Mouse (Mus musculus) Muller cell, postnatal 12 days (primary cell): ENCODE data around the gene Gcnt7.

ENCODE experiments used
- DNase-seq: peaks from one replicate; pipeline ENCODE4 v3.0.0-alpha.2; 2015; ENCODE audit errors: inconsistent ontology term

Gene Gcnt7

DNA sequence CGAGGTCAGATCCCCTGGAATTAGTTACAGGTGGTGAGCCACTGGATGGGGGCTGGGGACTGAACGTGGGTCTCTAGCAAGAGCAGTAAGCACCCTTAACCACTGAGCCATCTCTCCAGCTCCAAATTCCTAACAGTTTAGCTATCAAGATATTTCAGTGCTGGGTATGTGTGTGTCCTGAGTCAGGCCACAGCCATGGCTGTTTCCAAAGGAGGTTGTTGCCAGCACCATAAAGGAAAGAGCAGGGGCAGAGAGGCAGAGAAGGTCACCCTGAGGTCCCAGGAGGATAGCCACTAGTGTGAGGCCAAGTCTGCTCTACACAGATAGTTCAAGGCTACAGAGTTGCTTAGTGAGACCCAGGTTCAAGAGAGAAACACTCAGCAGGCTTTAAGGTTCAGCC is 2.3 kb upstream of the Gcnt7 start:
- no peak for DNase-seq

DNA sequence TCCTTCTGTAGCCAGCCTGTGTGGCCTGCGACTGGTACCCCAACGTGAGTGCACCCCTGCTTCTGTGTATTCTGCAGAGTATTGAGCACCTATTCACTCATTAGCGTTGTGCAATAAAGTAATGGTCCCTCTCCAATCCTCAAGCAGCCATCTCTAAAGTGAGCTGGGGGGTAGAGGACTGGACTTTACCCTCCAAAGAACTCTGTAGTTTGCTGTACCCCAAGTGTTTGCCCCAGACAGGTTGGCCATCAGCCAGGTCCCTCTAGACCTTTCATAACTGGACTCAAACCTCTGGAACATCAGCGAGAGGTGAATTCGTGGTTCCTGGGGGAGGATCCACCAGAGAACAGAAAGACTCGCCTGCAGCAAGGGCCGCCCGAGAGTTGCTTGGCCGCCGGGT is 5.9 kb downstream of the Gcnt7 start:
- no peak for DNase-seq

DNA sequence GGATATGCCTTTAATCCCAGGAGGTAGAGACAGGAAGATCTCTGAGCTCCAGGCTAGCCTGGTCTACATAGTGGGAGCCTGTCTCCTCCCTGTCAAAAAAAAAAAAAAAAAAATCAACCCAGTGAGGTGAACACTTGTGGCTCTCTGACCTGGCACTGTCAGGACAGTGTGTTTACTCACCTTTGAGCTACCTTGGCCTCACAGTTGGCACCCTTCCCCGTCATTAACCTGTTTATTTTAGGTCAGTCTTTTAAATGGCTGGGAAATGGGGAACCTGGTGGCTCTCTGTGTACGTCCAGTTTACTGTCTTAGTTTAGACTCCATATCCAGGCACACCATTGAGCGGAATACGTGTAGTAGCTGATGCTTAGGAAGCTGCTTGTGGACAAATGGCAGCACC is 6.4 kb downstream of the Gcnt7 start:
- DNase-seq, result no peak

DNA sequence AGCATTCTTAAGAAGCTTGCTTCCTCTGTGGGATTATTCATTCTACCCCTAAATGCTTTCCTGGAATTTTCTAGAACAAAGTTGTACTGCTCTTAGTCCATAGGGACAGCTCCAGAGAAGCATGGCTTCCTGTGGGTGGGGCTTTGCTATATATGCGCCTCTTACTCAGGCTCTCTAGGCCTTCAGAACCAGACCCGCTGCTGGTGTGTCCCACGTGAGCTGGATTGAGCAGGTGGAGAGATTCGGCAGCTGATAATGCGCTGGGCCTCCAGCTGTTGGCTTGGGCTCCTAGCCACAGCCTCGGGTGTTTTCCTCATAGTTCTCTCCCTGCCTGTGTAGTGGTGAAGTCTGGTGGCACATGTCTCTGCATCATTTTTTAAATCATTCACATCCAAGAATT is 7.8 kb downstream of the Gcnt7 start:
- DNase-seq, result no peak

DNA sequence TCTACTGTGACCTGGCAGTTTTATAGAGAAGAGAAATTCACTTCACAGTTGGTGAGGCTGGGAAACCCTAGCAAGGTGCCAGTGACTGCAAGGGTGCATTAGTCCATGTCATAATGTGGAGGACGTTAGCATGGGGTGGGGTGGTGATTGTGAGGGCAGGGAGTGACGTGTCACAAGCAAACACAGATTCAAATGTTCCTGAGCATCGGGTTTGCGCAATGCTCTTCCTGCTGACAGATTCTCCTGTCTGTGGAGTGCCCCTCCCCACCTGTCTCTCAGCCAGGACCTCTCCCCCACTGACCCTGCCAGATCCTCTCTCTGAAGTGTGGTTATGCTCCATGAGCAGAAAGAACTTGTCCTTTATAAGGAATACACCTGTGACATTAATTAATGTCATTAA is 10.1 kb downstream of the Gcnt7 start:
- DNase-seq, result no peak

DNA sequence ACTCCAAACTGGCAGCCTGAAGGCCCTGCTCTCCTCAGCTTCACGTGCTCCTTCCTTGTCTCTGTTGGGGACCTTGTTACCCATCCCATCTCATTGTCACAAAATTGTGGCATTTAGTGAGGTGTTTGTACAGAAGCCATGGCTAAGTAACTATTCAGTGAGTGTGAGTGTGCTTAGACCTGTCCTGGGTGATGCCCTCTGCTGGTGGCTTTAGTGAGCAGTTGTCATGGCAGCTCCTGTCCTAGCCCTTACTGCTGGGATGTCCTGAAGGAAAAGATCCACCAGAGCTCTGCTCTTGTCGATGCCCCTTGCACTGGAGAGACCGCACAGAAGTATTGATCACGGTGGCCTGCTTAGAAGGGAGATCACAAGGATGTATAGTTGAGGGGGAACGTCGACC is 11.1 kb downstream of the Gcnt7 start:
- DNase-seq, result no peak

DNA sequence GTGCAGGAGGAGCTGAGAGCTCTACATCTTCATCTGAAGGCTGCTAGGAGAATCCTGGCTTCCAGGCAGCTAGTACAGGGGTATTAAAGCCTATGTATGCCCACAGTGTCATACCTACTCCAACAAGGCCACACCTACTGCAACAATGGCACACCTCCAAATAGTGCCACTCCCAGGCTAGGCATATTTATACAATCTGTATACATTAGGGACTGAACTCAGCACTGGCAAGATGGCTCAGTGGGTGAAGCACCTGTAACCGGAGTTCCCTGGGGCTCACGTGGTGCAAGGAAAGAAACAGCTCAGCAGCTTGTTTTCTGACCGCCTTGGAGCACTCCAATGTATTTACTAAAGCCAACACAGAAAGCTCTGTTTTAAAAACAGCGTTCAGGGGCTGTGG is 12.8 kb downstream of the Gcnt7 start:
- no peak for DNase-seq

DNA sequence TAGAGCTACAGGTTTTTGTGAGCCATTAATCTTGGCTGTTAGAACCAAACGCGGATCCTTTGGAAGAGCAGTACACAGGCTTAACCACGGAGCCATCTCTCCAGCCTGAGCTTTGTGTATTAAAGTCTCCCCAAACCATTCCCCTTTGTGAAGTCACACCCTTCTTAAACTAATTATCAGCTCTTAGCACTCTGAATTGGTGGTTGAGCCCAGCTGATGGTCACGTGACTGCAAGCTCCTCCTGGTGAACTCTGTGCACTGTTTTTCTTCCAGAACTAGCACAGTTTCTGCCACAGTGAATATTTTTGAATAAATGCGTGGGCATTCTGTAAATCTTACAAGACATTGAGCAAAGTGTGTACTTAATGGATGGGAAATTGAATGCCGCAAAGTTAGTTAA is 17.2 kb downstream of the Gcnt7 start:
- DNase-seq, result peak; percentile 8

DNA sequence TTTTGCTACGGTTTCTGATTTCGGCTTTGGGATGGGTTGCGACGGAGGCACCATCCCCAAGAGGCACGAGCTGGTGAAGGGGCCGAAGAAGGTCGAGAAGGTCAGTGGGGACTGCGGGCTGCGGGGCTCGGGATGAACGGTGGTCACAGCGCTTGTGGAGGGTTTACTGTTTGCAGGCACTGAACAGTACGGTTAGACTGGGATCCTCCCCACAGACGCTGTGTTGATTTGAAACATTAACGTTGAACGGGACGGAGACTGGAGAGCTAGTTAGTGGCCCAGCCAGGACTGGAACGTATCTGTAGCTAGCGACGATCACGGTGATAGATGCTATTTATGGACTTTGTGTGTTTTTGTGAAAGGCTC is 17.8 kb downstream of the Gcnt7 start:
- no peak for DNase-seq

DNA sequence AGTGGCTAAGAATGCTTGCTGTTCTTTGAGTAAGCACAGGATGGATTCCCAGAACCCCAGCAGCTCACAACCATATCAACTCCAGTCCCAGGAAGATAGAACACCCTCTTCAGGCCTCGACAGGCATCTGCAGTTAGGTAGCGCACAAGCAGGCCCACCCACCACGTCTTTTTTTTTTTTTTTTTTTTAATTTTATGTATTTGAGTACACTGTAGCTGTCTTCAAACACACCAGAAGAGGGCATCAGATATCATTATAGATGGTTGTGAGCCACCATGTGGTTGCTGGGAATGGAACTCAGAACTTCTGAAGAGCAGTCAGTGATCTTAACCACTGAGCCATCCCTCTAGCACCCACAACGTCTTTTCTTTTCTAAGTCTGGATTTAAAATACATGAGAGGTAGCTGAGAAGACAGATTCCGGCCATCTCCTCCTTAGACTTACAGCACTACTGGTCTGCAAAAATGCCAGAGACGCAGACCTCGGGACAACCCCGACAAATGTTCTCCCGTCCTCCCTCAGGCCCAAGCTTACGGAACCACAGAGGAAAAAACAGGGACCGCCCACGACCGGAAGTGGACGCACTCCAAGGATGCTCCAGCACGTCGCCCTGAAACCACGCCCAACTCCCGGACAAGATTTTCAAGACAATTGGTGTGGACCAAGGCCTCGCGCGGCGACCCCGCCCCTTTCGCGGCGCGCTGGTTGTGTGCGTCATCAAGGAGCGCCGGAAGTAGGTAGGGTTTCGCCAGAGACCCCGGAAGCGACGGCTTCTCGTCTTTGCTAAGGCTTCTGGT is 18.4 kb downstream of the Gcnt7 start, which contains the start of gene Rtf2:
TSS of gene Rtf2 (plus strand) at position 714 of the 797 bp plus-strand sequence.
- DNase-seq, result peak; percentile 99

DNA sequence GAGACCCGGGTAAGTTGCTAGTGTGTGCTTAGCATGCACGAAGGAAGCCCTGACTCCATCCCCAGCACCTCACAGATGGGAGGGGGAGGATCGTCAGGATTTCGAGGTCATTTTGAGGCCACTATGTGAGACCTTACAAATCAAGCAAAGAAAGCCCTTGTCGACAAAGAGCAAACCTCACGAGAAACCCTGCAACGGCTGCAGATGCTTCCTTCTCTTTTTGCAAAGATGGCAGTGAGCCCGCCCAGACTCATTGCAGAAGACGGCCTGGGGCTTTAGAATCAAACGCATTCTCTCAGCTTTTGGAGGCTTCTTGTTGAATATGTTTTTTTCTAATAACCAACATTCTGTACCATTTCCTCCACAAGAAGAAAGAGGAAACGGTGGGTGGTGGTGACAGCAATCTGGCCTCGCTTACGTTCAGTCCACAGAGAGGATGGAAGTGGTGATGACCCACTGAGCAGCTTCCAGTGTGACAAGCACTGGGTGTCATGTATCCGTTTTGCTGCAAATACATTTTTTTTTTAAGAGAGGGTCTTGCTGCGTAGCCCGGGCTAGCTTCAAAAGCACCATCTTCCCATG is 20.9 kb downstream of the Gcnt7 start:
- DNase-seq, result no peak

DNA sequence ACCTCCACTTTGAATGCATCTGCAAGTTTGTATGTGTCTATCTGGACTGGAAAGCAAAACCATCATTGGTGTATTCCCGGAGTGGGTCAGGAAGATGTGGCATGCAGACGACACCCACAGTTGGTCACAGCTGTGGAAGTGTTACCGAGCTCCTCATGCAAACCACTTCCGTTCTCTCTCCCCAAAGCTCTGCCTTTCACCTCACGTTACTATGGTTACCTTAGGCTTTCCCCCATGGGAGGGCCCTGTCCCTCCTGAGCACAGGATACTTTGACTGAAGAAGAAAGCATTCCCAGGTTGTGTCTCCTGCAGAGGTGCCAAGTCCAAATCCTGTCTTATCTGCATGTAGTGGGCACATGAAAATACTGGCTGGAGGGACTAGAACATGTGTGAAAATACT is 24.6 kb downstream of the Gcnt7 start:
- no peak for DNase-seq

DNA sequence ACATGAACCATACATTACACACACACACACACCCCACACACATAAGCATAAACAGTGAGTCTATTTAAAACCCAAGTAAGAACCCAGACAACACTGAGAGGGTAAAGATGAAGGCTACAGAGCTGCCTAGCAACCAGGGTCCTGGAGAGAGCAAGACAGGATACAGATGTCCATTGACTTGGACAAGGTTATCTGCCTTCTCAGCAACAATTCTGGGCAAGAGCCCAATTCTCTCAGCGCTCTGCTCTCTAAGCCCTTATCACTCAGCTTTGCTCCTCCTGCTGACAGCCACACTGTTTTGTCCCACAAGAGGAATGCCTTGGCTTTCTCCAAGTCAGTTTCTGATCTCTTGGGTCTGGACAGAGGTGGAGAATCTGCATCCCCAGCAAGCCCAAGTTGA is 27.8 kb downstream of the Gcnt7 start:
- no peak for DNase-seq

DNA sequence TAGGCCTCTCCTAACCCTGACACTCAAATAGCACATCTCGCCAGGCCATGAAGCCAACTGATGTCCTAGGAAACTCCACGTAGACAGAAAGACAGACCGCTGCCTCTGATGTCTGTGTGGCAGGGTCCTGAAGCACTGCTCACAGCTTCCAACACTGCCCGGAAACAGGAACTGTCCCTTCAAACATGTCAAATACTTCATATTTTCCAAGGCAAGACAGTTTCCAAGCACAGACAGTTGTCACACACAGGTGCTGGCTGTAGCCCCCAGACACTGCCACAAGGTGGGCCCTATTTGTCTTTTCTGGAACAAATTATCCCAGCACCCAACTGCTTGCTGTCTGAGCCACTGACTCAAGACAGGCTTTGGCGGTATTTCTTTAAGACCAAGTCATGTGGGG is 40.2 kb downstream of the Gcnt7 start:
- DNase-seq, result no peak

DNA sequence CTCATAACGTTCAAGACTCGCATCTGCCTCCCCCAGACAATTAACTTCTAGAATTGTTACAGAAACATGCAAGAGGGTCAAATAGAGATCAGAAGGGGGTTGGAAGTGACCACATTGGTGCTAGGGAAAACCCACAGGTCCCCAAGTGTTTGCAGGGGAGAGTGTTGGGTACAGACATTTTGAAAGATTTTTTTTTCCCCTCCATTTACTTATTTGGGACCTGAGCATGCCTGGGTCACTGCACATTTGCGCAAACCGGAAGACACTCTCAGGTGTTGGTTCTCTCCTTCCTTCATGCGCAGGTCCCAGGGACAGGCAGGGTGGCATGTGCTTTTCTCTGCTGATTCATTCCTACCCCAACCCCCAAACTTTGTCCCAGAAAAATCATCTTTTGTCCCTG is 41.5 kb downstream of the Gcnt7 start:
- DNase-seq, result no peak

DNA sequence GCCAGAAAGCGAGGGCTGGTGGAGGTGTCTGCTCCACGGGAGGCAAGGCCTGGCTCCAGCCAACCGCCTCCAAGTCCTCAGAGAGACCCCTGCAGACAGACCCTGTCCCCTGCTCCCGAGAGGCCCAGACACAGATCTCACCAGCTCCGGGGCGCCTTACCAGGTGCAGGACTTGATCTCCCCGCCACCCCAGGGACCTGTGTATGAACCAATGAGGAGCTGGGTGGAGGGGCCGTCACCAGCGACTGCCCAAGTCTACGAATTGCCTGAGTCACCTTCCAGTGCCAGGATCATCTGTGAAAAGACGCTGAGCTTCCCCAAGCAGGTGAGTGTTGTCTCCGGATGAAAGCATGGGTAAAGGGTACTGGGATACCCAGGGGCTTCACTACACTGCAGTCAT is 42.2 kb downstream of the Gcnt7 start:
- DNase-seq, result no peak

DNA sequence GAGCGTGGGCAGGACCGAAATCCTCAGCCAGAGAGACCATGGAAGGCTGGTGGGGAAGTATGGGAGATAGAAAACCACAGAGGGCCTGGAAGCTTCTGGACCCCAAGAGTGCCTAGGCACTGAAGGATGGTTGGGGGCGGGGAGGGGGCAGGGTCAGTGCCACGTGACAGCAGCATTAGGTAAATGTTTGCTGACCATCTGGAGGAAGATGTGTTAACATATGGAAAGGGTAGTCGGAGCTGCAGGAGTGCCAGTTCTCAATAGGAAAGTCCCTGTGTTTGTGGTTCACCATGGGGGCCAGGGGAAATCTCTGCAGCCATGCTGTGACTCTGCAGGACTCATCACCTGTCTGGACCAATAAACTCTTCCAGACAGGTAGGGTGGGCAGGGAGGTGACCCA is 44.5 kb downstream of the Gcnt7 start:
- DNase-seq, result no peak

DNA sequence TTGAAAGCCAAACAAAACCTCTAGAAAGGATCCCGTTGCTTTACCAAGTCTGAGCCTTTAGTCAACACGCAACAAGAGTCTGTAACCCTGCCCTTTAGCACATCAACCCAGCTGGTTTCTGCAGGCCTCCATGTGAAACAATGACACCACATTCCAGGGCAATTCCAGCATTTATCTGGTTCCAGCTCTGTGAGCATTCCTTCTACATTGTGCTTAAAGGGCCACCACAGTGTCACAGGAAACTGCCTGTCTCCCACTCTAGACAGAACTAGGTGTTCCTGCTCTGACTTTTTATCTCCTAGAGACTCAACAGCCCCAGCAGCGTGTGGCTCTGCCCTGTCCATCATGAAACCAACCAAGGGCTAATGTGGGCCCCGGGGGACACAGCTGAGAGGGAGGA is 45.1 kb downstream of the Gcnt7 start:
- DNase-seq, result peak; percentile 78

DNA sequence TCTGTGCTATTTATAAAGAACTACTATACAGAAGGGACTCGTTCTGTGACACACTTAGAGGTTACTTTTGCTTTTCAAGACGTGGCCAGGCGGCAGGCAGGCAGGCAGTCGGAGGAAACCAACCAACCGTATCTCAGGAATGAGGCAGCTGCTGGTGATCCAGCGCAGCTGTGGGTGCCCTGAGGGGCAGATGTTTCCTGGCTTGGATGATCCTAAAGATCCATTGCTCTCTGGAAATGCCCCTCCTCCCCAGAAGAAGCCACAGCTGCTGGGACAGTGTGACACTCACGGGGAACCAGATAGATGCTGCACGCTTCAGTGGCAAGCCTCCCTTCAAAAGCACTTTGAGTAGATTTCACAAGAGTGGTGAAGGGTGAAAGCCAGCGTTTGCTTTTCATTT is 45.9 kb downstream of the Gcnt7 start:
- peak; percentile 58 for DNase-seq

DNA sequence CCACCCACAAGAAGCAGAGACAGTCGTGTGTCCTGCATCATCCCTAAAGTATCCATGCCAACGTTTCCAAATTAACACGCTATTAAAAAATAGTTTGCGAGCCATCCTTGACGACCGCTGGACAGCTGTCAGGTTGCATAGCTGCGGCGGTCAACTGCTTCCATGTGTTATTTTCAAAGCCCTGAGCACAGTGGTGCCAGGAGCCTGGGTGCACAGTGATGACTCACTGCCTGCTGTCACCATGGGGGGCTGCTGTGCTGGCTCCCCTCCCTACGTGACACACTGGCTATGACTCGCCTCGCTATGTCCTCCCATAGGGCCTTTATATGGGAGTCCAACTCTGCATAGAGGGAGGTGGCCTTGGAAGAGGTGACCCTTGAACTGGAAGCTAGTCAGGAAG is 47.3 kb downstream of the Gcnt7 start:
- DNase-seq, result peak; percentile 80

DNA sequence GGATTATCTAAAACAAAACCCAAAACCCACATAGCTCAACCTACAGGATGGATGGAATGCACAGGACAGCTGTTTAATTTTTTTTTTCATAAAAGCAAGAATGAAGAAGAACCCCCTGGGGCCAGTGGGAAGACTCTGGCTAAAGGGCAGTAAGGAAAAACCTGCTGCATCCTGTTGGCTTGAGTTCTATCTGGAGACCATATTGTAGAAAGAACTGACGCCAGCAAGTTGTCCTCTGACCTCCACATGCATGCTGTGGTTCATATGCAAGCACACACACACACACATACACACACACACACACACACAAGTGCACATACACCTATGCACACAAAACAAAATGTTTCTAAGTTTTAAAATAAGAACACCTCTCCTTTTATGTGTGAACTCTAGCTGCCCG is 47.7 kb downstream of the Gcnt7 start:
- no peak for DNase-seq

DNA sequence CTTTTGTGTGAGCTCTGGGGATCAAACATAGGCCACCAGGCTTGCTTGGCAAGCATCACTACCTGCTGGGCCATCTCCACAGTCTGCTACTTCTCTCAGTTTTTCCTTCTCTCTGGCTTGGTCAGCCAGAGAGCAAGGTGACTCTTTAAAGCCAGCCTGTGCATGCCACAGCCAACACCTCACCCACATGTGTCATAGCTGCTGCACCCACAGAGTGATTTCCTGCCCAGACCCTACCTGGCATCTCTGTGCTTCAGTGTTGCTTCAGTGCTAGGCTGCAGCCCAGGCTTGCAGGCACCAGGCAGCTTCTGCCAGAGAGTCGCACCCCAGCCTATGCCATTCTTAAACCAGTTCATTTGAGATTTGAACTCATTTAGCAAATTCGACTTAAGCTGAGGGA is 50.9 kb downstream of the Gcnt7 start:
- no peak for DNase-seq

DNA sequence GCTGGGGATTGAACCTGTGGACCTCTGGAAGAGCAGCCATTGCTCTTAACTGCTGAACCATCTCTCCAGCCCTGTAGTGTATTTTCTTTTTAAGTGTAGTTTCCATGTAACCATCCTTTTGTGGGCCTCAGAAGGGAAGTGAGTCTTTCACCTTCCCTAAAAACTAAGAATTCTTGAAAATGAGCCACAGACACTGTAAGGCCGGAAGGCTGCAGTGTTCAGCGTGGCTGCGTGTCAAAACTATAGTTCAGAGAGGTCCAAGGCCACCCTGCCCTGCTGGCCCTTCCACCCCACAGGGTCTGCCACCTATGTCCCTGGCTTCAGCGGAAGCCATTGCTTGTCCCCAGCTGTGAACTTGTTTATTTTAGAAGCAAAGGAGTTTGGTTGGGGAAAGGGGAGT is 52.2 kb downstream of the Gcnt7 start:
- DNase-seq, result no peak

DNA sequence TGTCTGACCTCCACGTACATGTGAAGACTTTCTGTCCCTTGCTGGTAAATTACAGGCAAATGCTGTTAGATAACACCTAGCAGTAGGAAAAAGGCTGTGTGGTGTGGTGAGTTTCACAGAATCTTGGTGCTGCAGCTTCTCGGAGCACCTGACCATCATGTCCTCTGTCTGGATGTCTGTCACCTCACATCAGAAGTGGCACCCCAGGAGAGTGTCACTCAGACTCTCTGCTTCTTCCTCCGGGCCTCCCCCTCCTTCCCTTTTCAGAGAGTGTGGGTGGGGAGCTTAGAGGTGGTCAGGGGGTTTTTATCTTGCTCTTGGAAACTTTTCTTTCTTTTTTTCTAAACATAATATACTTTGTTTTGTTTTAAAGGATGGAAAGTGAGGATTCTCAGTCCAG is 53.4 kb downstream of the Gcnt7 start:
- no peak for DNase-seq
